Mouse (Mus musculus) stomach, postnatal 0 days (tissue): Measurements from ENCODE around the gene Fgfr2.

Experiments
- CTCF ChIP-seq: IDR thresholded peaks from 2 replicates; pipeline ENCODE4 v1.5.1; 2016; ENCODE audit warnings: antibody characterized with exemption, low read depth, mild to moderate bottlenecking, moderate library complexity
- EP300 ChIP-seq: optimal IDR thresholded peaks from 2 replicates; pipeline ENCODE3; 2016; ENCODE audit warnings: antibody characterized with exemption

DNA sequence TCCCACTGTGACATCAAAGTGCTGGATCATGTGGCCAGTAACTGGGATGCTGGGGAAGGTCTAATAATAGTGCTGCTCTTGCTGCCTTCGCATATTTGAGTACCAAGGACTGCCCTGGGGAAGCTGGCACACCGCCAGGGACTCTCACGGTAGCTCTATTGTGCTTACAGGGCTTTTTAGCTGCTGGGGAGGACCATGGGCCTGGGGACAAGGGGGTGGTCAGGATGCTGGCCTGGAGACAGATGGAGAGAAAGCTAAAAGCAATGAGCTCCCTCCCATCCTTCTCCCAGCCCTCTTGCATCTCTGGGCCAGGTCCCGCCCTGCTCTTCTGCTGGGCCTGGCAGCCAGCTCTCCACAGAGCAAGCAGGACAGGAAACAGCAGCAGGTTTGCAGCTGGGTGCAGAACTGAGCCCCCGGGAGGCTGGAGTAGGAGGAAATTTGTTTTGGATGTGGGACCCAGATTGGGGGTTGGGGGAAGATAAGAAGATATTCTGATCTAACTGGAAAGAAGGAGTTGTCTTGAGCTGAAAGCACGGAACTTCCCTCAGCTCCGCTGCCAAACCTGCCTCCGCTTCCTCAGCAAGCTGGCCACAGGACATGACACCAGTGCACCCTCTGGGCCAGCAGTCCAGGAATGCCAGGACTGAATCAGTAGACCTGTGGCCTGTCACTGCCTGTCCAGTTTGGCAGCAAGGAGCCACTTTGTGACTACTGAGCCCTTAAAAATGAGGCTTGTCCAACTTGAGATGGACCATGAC is 2803.2 kb downstream of the Fgfr2 start:
- TF ChIP-seq CTCF: no peak
- no peak for TF ChIP-seq EP300
